Mouse (Mus musculus): Measurements from ENCODE around the gene Tmem213. TPM values are rescaled to one million over a fixed set of nuclear protein-coding genes. Genes with fewer than 3 reads are reported as not detected.

Tmem213 gene
- not detected in 2 replicates for polyA plus RNA-seq (2014; fragmentation: Nextera tagmentation; extraction: Ambion mirVana)

- Histone ChIP-seq H3K27me3 (replicated peaks; ENCODE audit: control insufficient read depth, insufficient read depth, low read length) (0 out of 2 replicates have a peak, but pooled peaks cover 5% of the 10 kb centered on the region), H3K9me3 (ENCODE audit: control insufficient read depth, low read length) (no peaks in the 10 kb centered on the region), H3K9ac (ENCODE audit: low read depth, low read length) (no peak within 1 kb of the TSS), H3K4me1 (replicated peaks; ENCODE audit: control insufficient read depth, insufficient read depth, low read length) (no peaks in the 10 kb centered on the region; the same call in 1 of the 2 replicates), H3K36me3 (ENCODE audit: control insufficient read depth, insufficient read depth, low read length) (no peaks in the 10 kb centered on the region), H3K4me2 (no peak within 1 kb of the TSS), H3K4me3 (ENCODE audit: low read depth, low read length) (no peak within 1 kb of the TSS), H3K27ac (ENCODE audit: low read depth, low read length) (no peak within 1 kb of the TSS)
- ATAC-seq (replicated peaks; ENCODE audit: low FRiP score) (no peak), DNase-seq (ENCODE audit: low spot score) (no peak)
- WGBS, result 27% methylated on average over 9 of the region's 9 CpGs
Measured at GRCm38 (mm10) chr6:38109160-38109795, at the start of gene Tmem213. Gene Tmem213, plus strand, starts transcription at chr6:38109255.

- H3K9me3 ChIP-seq (ENCODE audit: control insufficient read depth, low read length), result no peaks in the 10 kb centered on the region; the same call in 1 of the 2 replicates
- no peak overlapping the region for H3K9ac ChIP-seq (ENCODE audit: low read depth, low read length)
- no peak overlapping the region for H3K4me2 ChIP-seq
- no peaks in the 10 kb centered on the region for H3K36me3 ChIP-seq (ENCODE audit: control insufficient read depth, insufficient read depth, low read length)
- no peaks in the 10 kb centered on the region for H3K4me1 ChIP-seq (replicated peaks; ENCODE audit: control insufficient read depth, insufficient read depth, low read length)
- 51% methylated on average over 2 of the region's 2 CpGs for WGBS
- ATAC-seq (replicated peaks; ENCODE audit: low FRiP score) (no peak), DNase-seq (ENCODE audit: low spot score) (no peak)
- no peak overlapping the region for H3K27ac ChIP-seq (ENCODE audit: low read depth, low read length)
- no peak overlapping the region for H3K4me3 ChIP-seq (ENCODE audit: low read depth, low read length)
- H3K27me3 ChIP-seq (replicated peaks; ENCODE audit: control insufficient read depth, insufficient read depth, low read length), result no peaks in the 10 kb centered on the region
Measured at GRCm38 (mm10) chr6:38064621-38065020, 44.4 kb upstream of the Tmem213 start.

- no peak overlapping the region for H3K9ac ChIP-seq (ENCODE audit: low read depth, low read length)
- H3K4me1 ChIP-seq (replicated peaks; ENCODE audit: control insufficient read depth, insufficient read depth, low read length), result no peaks in the 10 kb centered on the region
- DNase-seq (ENCODE audit: low spot score) (no peak), ATAC-seq (replicated peaks; ENCODE audit: low FRiP score) (no peak)
- no peaks in the 10 kb centered on the region for H3K27me3 ChIP-seq (replicated peaks; ENCODE audit: control insufficient read depth, insufficient read depth, low read length)
- no peak overlapping the region for H3K27ac ChIP-seq (ENCODE audit: low read depth, low read length)
- no peaks in the 10 kb centered on the region; the same call in 1 of the 2 replicates for H3K9me3 ChIP-seq (ENCODE audit: control insufficient read depth, low read length)
- 74% methylated on average over 3 of the region's 3 CpGs for WGBS
- H3K36me3 ChIP-seq (ENCODE audit: control insufficient read depth, insufficient read depth, low read length), result no peaks in the 10 kb centered on the region
- no peak overlapping the region for H3K4me2 ChIP-seq
- no peak overlapping the region for H3K4me3 ChIP-seq (ENCODE audit: low read depth, low read length)
Measured at GRCm38 (mm10) chr6:38065122-38065500, 43.9 kb upstream of the Tmem213 start.

- no peaks in the 10 kb centered on the region for H3K27me3 ChIP-seq (replicated peaks; ENCODE audit: control insufficient read depth, insufficient read depth, low read length)
- H3K9ac ChIP-seq (ENCODE audit: low read depth, low read length), result no peak overlapping the region
- H3K4me2 ChIP-seq, result no peak overlapping the region
- H3K27ac ChIP-seq (ENCODE audit: low read depth, low read length), result no peak overlapping the region
- H3K4me3 ChIP-seq (ENCODE audit: low read depth, low read length), result no peak overlapping the region
- WGBS, result 79% methylated on average over 11 of the region's 11 CpGs
- ATAC-seq (replicated peaks; ENCODE audit: low FRiP score) (no peak), DNase-seq (ENCODE audit: low spot score) (no peak)
- H3K4me1 ChIP-seq (replicated peaks; ENCODE audit: control insufficient read depth, insufficient read depth, low read length), result no peaks in the 10 kb centered on the region; the same call in 1 of the 2 replicates
- no peaks in the 10 kb centered on the region; the same call in 1 of the 2 replicates for H3K9me3 ChIP-seq (ENCODE audit: control insufficient read depth, low read length)
- H3K36me3 ChIP-seq (ENCODE audit: control insufficient read depth, insufficient read depth, low read length), result no peaks in the 10 kb centered on the region
Measured at GRCm38 (mm10) chr6:38065501-38066122, 43.4 kb upstream of the Tmem213 start.

GRCm38 (mm10) chr6:38066215-38066614 lies 42.8 kb upstream of the Tmem213 start:
- H3K27ac ChIP-seq (ENCODE audit: low read depth, low read length), result no peak overlapping the region
- H3K27me3 ChIP-seq (replicated peaks; ENCODE audit: control insufficient read depth, insufficient read depth, low read length), result no peaks in the 10 kb centered on the region
- WGBS, result 4% methylated on average over 5 of the region's 5 CpGs
- H3K4me3 ChIP-seq (ENCODE audit: low read depth, low read length), result no peak overlapping the region
- ATAC-seq (replicated peaks; ENCODE audit: low FRiP score), result no peak
- H3K9me3 ChIP-seq (ENCODE audit: control insufficient read depth, low read length), result no peaks in the 10 kb centered on the region; the same call in 1 of the 2 replicates
- H3K9ac ChIP-seq (ENCODE audit: low read depth, low read length), result no peak overlapping the region
- no peak for DNase-seq (ENCODE audit: low spot score)
- no peaks in the 10 kb centered on the region; the same call in 1 of the 2 replicates for H3K4me1 ChIP-seq (replicated peaks; ENCODE audit: control insufficient read depth, insufficient read depth, low read length)
- H3K4me2 ChIP-seq, result no peak overlapping the region
- no peaks in the 10 kb centered on the region for H3K36me3 ChIP-seq (ENCODE audit: control insufficient read depth, insufficient read depth, low read length)

GRCm38 (mm10) chr6:38071256-38071655 lies 37.8 kb upstream of the Tmem213 start:
- 72% methylated on average over 4 of the region's 4 CpGs for WGBS
- H3K27ac ChIP-seq (ENCODE audit: low read depth, low read length), result no peak overlapping the region

GRCm38 (mm10) chr6:38072137-38072796 lies 36.8 kb upstream of the Tmem213 start:
- Histone ChIP-seq H3K9me3 (ENCODE audit: control insufficient read depth, low read length) (no peaks in the 10 kb centered on the region), H3K9ac (ENCODE audit: low read depth, low read length) (no peak overlapping the region), H3K4me3 (ENCODE audit: low read depth, low read length) (no peak overlapping the region), H3K27ac (ENCODE audit: low read depth, low read length) (no peak overlapping the region), H3K4me2 (no peak overlapping the region), H3K36me3 (ENCODE audit: control insufficient read depth, insufficient read depth, low read length) (no peaks in the 10 kb centered on the region), H3K4me1 (replicated peaks; ENCODE audit: control insufficient read depth, insufficient read depth, low read length) (peaks cover 9% of the 10 kb centered on the region), H3K27me3 (replicated peaks; ENCODE audit: control insufficient read depth, insufficient read depth, low read length) (no peaks in the 10 kb centered on the region)
- 64% methylated on average over 5 of the region's 5 CpGs for WGBS
- DNase-seq (ENCODE audit: low spot score) (no peak), ATAC-seq (replicated peaks; ENCODE audit: low FRiP score) (peak; percentile 68)

More at GRCm38 (mm10) chr6:38071256-38071655, 37.8 kb upstream of the Tmem213 start:
- no peaks in the 10 kb centered on the region for H3K9me3 ChIP-seq (ENCODE audit: control insufficient read depth, low read length)
- H3K9ac ChIP-seq (ENCODE audit: low read depth, low read length), result no peak overlapping the region
- peaks cover 9% of the 10 kb centered on the region for H3K4me1 ChIP-seq (replicated peaks; ENCODE audit: control insufficient read depth, insufficient read depth, low read length)
- no peaks in the 10 kb centered on the region for H3K36me3 ChIP-seq (ENCODE audit: control insufficient read depth, insufficient read depth, low read length)
- ATAC-seq (replicated peaks; ENCODE audit: low FRiP score), result peak; percentile 75
- DNase-seq (ENCODE audit: low spot score), result no peak
- no peak overlapping the region for H3K4me2 ChIP-seq
- H3K4me3 ChIP-seq (ENCODE audit: low read depth, low read length), result no peak overlapping the region
- H3K27me3 ChIP-seq (replicated peaks; ENCODE audit: control insufficient read depth, insufficient read depth, low read length), result no peaks in the 10 kb centered on the region

GRCm38 (mm10) chr6:38073592-38073991 lies 35.5 kb upstream of the Tmem213 start:
- H3K27ac ChIP-seq (ENCODE audit: low read depth, low read length), result no peak overlapping the region
- 85% methylated on average over 3 of the region's 3 CpGs for WGBS
- H3K36me3 ChIP-seq (ENCODE audit: control insufficient read depth, insufficient read depth, low read length), result no peaks in the 10 kb centered on the region

More at GRCm38 (mm10) chr6:38073592-38073991, 35.5 kb upstream of the Tmem213 start:
- H3K4me3 ChIP-seq (ENCODE audit: low read depth, low read length), result no peak overlapping the region
- no peak for DNase-seq (ENCODE audit: low spot score)
- no peak overlapping the region for H3K4me2 ChIP-seq
- no peaks in the 10 kb centered on the region for H3K9me3 ChIP-seq (ENCODE audit: control insufficient read depth, low read length)
- H3K9ac ChIP-seq (ENCODE audit: low read depth, low read length), result no peak overlapping the region
- ATAC-seq (replicated peaks; ENCODE audit: low FRiP score), result no peak
- H3K4me1 ChIP-seq (replicated peaks; ENCODE audit: control insufficient read depth, insufficient read depth, low read length), result peaks cover 9% of the 10 kb centered on the region
- H3K27me3 ChIP-seq (replicated peaks; ENCODE audit: control insufficient read depth, insufficient read depth, low read length), result no peaks in the 10 kb centered on the region
